Mouse (Mus musculus) cerebellum, adult 2 months (tissue): ENCODE measurements around the gene Tbc1d7.

ENCODE experiments used
- CTCF ChIP-seq: fragments of 200-500 bp; IDR thresholded peaks from 2 replicates; pipeline ENCODE4 v1.5.1; 2011; ENCODE audit warnings: low read depth, mild to moderate bottlenecking, control low read depth, low read length, moderate library complexity, borderline replicate concordance; ENCODE audit not compliant: insufficient read depth
- POLR2A ChIP-seq: fragments of 200-500 bp; IDR thresholded peaks from 2 replicates; pipeline ENCODE4 v1.6.1; 2011; ENCODE audit warnings: low read length, control low read depth, borderline replicate concordance; ENCODE audit not compliant: insufficient read depth

DNA sequence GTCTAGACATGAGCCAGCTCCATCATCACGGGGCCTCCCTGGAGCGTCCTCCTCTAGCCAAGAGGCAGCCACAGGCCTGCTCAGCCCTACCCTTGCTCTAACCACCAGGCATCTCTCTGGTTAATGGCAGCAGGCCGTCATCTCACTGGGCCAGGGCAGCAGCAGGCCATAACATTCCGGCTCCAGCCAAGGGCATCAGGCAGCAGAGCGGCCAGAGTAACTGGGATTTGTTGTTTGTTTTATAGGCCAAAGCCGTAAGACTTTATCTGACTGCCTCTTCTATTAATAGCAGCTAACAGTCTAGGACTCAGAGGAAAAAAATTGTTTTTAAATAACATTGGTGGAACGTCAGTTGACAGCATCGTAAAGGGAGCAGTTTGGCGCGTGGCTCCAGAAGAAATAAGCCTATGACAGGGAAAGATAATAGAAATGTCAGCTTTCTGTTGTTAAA lies 39.5 kb downstream of the Tbc1d7 start:
- TF ChIP-seq CTCF (no peak), POLR2A (no peak)
